Mouse (Mus musculus) liver (tissue): ENCODE results near the gene Hc.
A peak's percentile ranks its signal among the peaks of the same experiment; 100 is the strongest.

ENCODE experiments used
- DNase-seq: peaks from one replicate; pipeline ENCODE4 v3.0.0-alpha.2; 2020; ENCODE audit warnings: mixed read lengths

The Hc gene

DNA sequence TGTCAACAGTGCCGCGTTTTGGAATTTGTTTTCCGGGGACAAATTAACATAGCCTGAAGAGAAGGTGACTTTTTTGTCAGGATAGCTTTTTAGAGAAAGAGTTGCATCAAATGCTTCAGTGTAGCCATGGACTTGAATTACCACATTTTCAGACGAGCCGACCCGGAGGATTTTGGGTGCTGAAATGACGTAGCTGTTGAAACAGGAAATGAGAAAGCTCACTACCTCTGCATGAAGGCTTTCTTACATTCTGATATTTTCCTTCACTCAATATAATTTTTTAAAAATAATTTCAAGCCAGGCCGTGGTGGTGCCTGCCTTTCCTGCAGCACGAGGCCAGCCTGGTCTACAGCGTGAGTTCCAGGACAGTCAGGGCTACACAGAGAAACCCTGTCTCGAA, 4.0 kb downstream of the Hc start:
- DNase-seq = no peak

DNA sequence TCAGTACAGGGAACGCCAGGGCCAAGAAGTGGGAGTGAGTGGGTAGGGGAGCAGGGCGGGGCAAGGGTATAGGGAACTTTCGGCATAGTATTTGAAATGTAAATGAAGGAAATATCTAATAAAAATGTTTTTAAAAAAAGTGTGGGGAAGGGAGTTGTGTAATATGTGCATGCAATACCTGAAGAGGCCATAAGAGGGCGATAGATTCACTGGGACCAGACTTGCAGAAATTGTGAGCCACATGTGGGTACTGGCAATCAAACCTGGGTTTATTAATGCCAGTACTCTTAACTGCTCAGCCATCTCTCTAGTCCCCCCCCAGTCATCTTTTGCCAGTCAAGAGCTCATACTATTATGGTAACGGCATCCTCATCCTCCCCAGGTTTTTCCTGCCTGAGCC, 12.4 kb downstream of the Hc start:
- DNase-seq = no peak

DNA sequence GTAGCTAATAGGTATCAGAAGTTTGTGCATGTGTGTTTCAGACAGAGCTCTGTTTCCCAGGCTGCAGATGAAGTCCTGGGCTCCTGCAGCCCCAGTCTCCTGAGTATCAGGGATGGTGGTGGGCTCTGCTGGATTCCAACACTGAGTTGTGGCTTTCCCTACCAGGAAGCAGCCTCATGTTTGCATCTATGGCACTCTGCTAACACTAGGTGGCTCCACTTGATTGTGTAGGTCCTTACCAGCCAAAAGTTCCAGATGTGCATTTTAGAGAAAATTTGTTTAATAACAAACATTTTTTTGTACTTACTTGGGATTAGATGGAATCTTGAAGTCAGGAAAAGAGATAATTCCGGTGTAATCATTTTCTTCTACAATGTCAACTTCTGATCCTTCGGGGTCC, 16.3 kb downstream of the Hc start:
- no peak for DNase-seq

DNA sequence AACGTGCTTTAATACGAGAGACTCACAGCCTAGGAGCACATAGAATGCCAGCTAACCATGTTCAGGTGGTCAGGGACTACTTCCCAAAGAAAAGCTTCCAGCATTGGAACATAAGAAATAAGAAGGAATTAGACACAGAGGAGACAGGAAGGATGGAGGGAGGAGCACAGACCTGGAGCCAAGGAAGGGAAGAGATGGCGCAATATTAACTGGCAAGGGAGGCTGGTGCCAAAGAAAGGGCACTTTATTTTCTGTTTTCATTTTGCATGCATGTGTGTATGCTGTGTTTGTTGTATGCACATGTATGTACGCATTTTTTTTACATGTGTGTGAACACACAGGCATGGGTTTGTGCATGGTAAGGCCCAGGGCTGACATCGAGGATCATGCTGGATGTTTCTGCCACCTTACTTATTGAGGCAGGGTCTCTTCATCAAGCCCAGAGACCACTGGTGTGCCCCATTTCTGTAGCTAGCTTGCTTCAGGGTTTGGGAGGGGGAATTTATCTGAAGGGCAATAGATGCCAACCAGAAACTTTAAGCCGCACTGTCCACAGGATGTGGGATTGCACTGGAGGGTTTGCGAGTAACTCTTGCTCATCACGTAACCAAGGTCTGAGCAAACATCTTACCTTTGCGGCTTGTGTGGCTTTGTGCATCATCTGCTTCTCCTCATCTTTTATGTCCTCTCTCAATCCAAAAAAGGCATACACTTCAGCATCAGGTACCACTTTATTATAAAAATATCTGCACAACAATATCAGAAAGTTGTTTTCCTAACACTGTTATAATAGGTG, 22.5 kb downstream of the Hc start:
- no peak for DNase-seq

DNA sequence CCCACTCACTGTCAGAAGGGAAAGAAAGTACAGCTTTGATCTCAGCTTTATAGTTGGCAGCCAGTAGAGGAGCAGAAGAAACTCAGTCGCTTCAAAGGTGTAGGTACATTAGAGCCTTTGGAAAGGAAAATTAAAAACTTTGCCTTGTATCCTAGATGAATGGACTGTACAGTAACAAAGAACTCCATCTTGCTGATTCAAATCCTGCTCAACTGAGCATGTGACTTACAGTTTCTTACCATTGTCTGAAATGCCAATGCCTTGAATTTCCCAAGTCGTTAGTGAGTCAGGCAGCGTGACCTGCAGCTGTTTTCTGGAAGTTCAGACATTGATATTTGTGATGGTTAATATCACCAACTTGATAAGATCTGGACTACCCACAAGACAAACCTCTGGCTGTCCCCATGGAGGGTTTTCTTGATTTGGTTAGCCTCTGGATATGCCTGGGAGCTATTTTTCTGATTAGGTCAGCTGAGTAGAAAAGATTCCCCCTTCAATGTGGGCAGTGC, 36.5 kb downstream of the Hc start:
- no peak for DNase-seq

DNA sequence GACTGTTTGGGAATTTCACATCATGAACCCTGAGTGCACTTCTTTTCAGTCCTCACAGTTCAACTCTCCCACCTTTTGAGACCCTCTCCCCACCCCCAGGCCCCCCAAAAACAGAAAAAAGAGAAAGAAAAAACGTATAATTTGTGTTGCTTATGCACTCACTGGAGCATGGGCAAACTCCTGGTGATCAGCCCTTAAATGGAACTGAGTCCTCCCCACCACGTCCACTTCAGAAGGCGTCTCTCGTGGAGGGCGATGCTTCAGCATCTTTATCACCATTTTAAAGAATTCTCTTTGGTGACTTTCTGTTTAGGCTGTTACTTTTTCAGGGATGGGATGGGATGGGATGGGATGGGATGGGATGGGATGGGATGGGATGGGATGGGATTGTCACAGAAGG, 39.4 kb downstream of the Hc start:
- no peak for DNase-seq

DNA sequence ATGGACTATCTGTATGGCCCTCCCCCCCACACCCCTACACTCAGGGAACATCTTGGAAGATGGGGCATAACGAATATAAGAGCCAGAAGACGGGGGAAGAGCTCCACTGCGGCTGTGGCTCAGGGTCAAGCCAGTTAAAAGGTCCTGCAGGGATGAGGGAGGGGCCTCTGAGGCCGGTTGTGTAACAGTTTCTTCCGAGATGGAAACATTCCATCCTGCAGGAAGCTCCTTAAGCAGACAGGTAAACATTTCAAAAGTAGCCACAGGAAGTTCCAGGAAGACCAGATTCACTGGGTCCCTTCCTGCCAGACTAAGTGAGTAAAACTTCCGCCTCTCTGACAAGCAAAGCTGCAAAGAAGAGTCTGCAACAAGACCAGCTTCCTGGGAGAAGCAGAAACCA, 45.4 kb downstream of the Hc start:
- no peak for DNase-seq

DNA sequence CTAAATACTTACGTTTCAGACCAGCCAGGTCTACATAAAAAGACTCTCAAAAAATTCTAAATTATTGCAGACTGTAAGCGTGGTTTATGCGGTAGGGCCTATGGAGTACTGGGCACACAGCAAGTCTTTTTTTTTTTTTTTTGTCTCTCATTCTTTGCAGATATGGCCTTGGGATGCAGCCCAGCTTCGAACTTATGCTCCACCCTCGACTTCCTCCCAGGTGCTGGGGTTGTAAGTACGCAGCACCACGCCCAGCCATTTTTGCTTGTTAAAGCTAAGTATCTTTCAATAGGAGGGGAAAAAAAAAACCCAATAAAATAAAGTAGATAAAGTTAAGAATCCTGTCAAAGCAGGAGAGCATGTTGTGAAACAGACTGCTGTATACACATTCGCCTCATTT, 49.6 kb downstream of the Hc start:
- no peak for DNase-seq

DNA sequence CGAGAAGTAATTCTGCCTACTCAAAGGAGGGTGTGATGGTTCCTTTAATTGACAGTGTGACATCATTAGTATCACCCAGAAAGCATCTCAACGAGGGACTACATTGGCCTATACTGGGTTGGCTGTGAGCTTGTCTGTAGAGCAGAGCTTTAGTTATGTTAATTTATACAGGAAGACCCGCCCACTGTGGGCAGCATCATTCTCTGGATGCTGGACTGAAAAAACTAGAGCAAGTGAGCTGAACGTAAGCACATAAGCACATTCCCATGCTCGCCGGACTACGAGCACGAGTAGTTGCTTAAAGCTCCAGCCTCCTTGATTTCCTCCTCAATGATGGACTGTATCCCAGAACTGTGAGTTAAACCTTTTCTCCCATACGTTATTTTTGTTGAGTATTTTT, 62.3 kb downstream of the Hc start:
- no peak for DNase-seq

DNA sequence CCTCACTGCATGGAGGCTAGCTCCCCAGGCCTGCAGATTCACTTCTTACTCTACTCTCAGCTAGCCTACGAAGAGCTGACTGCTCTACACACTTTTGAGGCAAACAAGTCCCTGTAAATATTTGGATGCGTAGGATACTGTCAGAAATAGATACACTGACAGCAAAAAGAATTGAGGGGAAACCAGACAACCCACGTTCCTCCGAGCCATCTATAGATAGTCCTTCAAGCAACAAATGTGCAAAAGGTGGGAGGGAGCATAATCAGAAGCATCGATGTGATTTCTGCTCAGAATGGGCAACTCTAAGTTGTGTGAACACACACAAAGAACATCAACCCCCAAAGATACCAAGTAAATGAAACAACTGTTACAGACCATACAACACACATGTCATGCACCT, 64.7 kb downstream of the Hc start:
- no peak for DNase-seq

DNA sequence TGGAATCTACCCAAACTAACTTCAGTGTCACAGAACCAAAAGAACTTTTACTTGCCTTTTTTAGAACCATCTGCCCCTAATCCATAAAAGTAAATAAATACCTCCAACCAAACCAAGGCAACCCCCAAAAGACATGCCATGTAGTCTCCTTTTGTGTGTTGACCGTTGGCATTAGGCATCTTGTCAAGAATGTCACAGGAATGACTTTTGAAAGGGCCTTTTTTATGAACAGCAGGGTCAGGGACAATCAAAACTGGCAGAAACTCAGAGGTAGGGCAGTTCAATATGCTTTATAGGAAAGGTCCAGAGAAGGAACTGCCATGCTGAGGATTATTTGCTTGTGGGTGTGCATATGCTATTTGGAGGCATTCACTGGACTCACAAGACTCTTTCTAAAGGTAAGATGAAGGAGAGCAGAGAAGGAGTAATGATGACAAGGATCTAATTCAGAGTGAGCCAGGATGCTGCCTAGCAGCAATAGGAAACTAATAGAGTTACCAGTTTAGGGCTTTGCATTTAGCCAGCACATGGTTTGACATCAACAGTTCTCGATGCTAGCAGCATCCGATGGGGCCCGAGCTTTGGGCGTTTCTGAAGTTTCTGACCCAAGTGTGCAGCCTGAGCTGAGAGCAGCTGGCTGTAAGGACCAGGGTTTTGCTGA, 67.4 kb downstream of the Hc start:
- DNase-seq = no peak

DNA sequence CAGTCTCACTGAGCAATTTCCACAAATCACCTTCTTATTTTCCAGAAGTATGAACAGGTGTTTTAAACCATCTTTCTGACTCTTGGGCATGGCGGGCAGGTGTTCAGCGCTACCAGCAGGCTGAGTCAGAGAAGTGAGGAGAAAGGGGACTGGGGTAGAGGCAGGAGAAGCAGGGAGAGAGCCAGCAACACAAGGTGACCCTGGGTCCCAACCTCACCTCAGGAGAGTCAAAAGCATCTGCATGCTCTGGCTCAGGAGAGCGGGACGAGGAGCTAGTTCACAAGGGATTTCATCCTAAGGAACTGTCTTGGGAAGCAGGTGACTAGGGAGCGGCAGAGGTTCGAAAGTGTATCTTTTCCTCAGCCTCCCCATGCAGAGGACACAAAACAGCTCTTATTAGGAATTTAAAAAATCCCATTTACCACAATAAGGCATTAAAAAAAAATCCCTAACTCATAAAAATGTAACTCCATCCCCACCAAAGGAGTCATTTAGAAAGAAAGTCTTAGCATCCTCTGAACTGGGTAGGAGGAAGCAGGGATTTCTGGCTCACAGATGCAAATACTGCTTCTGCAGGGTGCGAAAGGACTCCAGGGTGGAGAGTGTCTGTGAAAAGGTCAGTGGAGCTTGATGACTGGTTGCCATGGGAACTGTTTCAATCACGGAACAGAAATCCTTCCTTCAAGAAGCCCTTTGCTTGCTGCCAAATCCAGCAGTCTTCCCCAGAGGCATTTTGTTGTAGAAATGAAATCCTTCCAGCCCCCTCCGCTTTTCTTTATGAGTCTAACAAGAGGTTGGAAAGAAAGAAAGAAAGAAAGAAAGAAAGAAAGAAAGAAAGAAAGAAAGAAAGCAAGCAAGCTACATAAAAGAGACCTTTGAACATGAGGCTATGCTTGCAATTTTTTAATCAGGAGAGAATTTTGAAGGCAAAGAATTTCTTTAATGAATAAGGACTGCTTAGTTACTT, 68.2 kb downstream of the Hc start:
- no peak for DNase-seq

DNA sequence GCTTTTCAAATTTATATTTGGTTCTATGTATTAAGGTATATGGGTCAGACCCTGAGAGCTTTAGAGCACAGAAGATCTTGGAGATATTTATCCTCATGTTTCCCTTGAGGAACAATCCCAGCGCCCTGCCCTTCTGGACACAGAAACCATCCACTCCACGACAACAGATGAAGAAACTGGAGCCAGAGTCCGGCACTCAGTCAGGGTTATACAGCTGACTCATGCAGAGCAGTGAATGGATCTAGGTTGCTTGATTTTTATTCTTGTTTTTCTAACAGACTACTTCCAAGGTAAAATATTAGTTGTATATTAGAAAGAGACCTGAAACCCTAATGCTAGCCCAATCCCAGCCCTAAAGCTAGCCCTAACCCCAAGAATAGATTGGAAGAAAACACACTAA, 69.3 kb downstream of the Hc start:
- DNase-seq = no peak

DNA sequence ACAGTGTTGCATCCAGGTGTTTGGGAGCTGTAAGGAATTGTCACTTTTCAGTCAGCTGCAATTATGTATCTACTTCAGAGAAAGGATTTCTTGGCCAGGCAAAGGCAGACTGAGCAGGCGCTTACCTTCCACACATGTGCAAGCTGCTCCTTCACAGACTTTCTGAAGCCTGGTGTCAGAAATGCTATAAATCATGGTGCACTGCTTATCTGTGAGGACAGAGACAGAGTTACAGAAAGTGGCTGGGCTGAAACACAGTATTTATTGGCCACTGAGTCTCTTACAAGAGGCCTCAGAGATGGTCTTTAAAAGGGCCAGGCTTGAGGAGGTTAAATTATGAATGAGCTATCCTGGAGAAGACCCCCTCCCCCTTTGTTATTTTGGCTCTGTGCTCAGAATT, 71.5 kb downstream of the Hc start:
- no peak for DNase-seq

DNA sequence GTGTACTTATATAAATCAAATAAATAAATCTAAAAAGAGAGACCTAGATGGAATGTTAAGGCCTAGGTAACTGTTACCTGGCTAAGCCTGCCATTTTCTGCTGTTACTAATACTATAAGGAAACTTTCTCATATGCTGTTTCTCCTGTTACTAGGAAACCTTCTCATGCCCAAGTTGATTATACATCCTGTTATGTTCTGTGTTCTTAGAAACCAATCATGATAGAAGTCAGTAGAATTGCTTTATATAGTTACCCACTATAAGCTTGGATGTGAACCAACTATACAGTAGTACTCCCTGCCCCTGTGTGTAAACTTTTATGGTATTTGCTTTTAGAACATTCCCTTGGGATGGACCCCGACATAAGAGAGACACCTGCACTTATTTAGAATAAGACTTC, 73.6 kb downstream of the Hc start:
- DNase-seq = no peak

DNA sequence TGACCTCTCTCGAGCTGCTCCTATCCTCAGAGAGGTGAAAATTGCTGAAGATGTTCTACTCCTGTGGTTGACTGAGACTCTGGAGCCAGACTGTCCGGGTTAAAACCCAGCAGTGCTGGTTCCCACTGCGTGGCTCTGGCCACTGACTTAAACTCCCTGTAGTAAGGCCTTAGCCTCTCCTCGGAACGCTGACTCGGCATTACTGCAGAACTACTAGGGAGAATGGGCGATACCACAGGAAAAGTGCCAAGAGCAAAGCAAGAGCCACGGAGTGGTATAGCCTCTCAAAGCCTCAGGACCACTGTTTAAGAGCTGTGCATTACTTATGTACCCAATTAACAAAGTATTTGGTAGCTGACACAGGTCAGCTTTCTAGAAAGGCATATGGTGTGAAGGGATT, 76.4 kb downstream of the Hc start:
- DNase-seq = no peak

DNA sequence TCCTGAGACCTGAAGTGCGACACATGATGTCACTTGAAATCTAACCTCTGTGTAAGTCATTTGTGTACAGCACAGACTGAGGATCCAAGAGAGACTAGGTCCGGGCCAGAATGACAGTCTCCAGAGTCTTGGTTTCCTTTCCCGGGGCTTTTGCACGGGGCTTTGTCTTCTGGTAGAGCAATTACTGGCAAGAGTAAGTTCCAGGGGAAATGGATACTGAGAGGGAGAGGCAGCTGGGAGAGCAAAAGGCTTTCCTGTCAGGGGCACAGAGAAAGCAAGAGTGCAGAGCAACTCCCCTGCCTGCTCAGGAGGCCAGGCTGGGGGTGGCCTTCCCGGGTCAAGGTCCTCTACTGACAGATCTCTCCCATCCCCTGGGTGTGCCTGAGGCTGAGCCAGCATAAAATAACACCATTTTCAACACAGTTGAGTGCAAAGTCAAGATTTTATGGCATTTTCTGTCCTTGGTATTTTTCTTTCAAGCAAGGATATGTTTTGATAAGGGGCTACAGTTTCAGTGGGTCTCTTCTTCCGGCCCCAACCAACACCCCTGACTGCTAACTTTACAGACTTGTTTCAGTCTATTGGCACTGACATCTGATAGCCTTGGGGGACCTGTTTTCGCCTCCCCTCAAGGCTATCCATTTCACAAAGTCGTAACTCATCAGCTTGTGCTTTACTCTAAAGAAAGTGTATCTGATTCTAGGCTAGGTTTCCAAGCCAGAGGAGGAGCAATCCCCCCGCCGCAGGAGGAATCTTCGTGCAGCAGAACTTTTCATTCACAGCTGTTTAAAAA, 78.1 kb downstream of the Hc start:
- DNase-seq = peak; percentile 34

DNA sequence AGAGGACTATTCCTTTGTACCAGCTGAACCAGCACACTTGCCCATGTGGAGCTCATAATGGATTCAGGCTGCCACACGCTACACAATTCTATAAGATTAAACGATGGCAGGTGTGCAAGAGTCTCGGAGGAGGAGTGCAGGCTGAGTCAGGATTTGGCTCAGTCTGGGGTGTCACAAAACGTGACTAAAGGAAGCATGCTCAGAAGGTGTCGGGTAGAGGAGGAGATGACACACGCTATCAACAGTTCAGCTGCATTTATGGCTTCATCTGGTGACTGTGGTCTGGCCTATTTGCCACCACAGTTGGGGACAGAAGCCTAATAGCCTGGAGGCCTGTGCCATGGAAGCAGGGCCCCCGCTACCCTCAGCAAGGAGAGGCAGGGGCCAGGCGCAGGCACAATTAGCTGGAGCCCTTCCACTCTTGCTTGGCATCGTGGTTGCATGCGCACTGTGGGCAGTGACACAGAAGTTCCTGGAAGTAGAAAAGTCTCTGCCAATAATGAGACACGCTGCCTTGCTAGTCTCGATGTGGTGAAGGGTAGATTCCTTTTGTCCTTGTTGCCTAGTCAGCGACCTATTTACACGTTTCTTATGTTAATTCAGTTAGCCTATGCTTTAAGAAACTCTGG, 79.0 kb downstream of the Hc start:
- DNase-seq = no peak

DNA sequence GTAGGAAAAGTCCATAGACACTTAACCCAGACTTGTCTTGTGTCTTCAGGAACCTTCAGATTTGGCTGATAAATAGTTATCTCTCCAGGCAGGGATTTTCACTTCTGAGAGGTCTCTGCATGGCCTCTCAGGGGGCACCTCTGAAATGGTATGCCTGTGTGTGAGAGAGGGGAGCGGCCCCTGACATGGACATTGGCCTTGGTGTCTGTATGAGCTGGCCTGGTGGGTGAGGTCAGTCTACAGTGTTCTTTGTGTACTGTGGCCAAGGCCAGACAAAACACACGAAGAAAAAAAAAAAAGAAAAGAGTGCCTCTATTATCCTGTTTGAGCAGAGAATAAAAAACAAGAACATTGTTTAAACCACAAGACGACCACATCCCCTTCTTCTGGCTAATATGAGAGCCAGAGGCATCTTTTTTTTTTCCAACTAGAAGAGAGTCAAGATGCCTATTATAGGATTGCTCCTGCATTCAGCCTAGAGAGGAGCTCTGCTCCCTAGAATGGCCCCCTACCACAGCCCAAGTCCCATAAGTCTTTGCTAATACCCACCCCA, 81.7 kb downstream of the Hc start:
- no peak for DNase-seq

DNA sequence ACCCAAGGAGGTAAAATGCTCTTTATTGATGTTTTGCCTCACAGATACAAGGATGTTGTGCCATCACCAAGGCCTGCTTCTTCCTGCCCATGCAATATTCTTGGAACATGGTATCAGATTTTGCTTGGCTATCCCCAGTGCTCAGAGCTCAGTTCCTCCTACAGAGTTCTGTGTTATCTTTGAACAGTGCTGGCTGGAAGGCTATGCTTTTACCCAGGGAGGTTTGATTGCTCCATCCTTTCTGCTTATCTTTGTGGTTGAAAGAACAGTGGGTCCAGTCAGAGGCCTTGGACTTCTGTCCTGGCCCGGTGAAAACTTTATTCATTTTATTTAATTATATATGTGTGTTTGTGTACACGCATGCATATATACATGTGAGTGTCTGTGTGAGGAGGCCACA, 83.0 kb downstream of the Hc start:
- DNase-seq = no peak

DNA sequence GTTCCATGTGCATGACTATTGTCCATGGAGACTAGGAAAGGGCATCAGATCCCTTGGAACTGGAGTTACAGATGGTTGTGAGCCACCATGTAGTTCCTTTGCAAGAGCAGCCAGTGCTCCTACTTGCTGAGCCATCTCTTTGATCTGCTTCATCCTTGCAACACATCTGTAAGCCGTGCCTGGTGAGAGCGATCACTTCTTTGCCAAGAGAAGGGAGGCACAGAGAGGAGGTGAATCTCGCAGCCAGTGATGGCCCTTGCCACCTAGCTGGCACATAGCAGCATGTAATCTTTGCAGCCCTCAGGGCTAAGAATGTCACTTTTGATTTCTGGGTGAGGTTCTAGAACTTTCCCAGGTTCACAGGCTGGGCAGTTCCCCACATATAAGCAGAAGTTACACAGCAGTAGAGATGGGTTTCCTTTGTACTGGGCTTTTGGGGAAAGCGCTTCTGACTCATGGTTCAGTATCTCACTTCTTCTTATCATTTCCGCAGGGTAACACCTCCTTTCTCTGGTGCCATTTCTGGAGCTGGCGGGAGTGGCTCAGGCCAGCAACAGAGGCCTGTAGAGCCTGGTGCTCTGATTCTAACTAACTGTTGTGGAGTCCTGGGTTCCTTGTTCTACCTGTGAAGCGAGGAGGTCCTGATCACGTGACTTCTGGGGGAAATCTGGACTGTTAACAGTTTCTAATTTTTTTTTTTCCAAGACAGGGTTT, 84.1 kb downstream of the Hc start:
- peak; percentile 15 for DNase-seq
